Mouse (Mus musculus): ENCODE measurements at regions not wholly inside any gene's neighbourhood (a gene's known extent, or its start where the extent isn't known, plus 50 kb on each side); places are given as distances from the start of the nearest gene placed in this dataset.
"Not testable (repeated sequence)": the region's sequence is repeated elsewhere in the genome, so short reads cannot be mapped to it uniquely, and the experiment has no call there.

GRCm38 (mm10) chr5:55677811-55678210, 1679.5 kb downstream of the Stim2 start:
- H3K27ac ChIP-seq; H3K4me3 ChIP-seq; DNase-seq (ENCODE audit: low spot score in 2 of 2): not testable (repeated sequence)

- H3K4me3 ChIP-seq = no peak overlapping the region
- no peak for DNase-seq (ENCODE audit: low spot score in 2 of 2)
- TF ChIP-seq CTCF (conservative IDR thresholded peaks at IDR 0.05) = no peak
- no peak overlapping the region for H3K27ac ChIP-seq
Observed at GRCm38 (mm10) chr5:55691114-55691742, 1692.9 kb downstream of the Stim2 start.

GRCm38 (mm10) chr5:55704512-55704911, 1706.2 kb downstream of the Stim2 start:
- no peak for TF ChIP-seq CTCF (conservative IDR thresholded peaks at IDR 0.05)
- Histone ChIP-seq H3K4me3 (no peak overlapping the region), H3K27ac (no peak overlapping the region)
- DNase-seq (ENCODE audit: low spot score in 2 of 2) = peak in 1 of 2 experiments; percentile 1

GRCm38 (mm10) chr5:55711786-55712185, 1713.5 kb downstream of the Stim2 start:
- no peak for TF ChIP-seq CTCF (conservative IDR thresholded peaks at IDR 0.05)
- H3K4me3 ChIP-seq = no peak overlapping the region
- H3K27ac ChIP-seq = no peak overlapping the region
- no peak for DNase-seq (ENCODE audit: low spot score in 2 of 2)

- TF ChIP-seq CTCF (conservative IDR thresholded peaks at IDR 0.05) = no peak
- Histone ChIP-seq H3K27ac (no peak overlapping the region), H3K4me3 (no peak overlapping the region)
- DNase-seq (ENCODE audit: low spot score in 2 of 2) = no peak
Observed at GRCm38 (mm10) chr5:55735143-55735542, 1736.8 kb downstream of the Stim2 start.

- no peak for DNase-seq (ENCODE audit: low spot score in 2 of 2)
- Histone ChIP-seq H3K27ac (no peak overlapping the region), H3K4me3 (no peak overlapping the region)
- no peak for TF ChIP-seq CTCF (conservative IDR thresholded peaks at IDR 0.05)
Observed at GRCm38 (mm10) chr5:55761777-55762176, 1763.5 kb downstream of the Stim2 start.

GRCm38 (mm10) chr5:55791755-55792629, 1793.7 kb downstream of the Stim2 start:
- no peak for TF ChIP-seq CTCF (conservative IDR thresholded peaks at IDR 0.05)
- Histone ChIP-seq H3K4me3 (no peak overlapping the region), H3K27ac (no peak overlapping the region)
- DNase-seq (ENCODE audit: low spot score in 2 of 2) = no peak

GRCm38 (mm10) chr5:55792717-55793116, 1794.4 kb downstream of the Stim2 start:
- H3K4me3 ChIP-seq = no peak overlapping the region
- TF ChIP-seq CTCF (conservative IDR thresholded peaks at IDR 0.05) = no peak

More at GRCm38 (mm10) chr5:55792717-55793116, 1794.4 kb downstream of the Stim2 start:
- DNase-seq (ENCODE audit: low spot score in 2 of 2) = no peak
- no peak overlapping the region for H3K27ac ChIP-seq
